Mouse (Mus musculus) megakaryocyte, adult 5-6 weeks (primary cell): ENCODE measurements around the gene Prpf40b. TPM values are rescaled to one million over a fixed set of nuclear protein-coding genes. Genes with fewer than 3 reads are reported as not detected.

Source experiments
- ATAC-seq: 2 replicates; pipeline ENCODE4 v1.8.0; 2016; ENCODE audit warnings: mild to moderate bottlenecking, inconsistent platforms; ENCODE audit not compliant: poor library complexity, severe bottlenecking
- total RNA-seq, 2 experiments: library from RNA; stranded (forward) in 1 of 2; stranded (reverse) in 1 of 2; fragments of 153-499, 151-499 nt in 1 of 2; fragments of 221-1000, 200-1000 nt in 1 of 2; gene quantifications; 2 replicates each; pipeline versions ENCODE4 v1.2.3 to v1.2.4; 2015 to 2017

Gene Prpf40b
- total RNA-seq, 2 experiments from 2014 or later, result 0.27 to 1.1 TPM

GRCm38 (mm10) chr15:99285189-99285535 lies 9.7 kb upstream of the Prpf40b start:
- ATAC-seq, result no peak

GRCm38 (mm10) chr15:99290586-99290985 lies 4.3 kb upstream of the Prpf40b start:
- ATAC-seq, result no peak

GRCm38 (mm10) chr15:99294287-99294686 lies 600 bp upstream of the Prpf40b start:
- peak; percentile 36 for ATAC-seq

- ATAC-seq, result no peak
Observed at GRCm38 (mm10) chr15:99295484-99295981, 646 bp downstream of the Prpf40b start, which contains the start of gene Fam186b. Fam186b (minus strand) TSS chr15:99295888.

- ATAC-seq, result no peak
Observed at GRCm38 (mm10) chr15:99296213-99296612, 1.3 kb downstream of the Prpf40b start.

- no peak for ATAC-seq
Observed at GRCm38 (mm10) chr15:99307476-99307875, 12.6 kb downstream of the Prpf40b start.

- ATAC-seq, result no peak
Observed at GRCm38 (mm10) chr15:99309549-99309948, 14.7 kb downstream of the Prpf40b start.

GRCm38 (mm10) chr15:99310617-99311016 lies 15.7 kb downstream of the Prpf40b start:
- no peak for ATAC-seq

- ATAC-seq, result no peak
Observed at GRCm38 (mm10) chr15:99314891-99315290, 20.0 kb downstream of the Prpf40b start.

- ATAC-seq, result peak; percentile 90
Observed at GRCm38 (mm10) chr15:99316314-99317266, 21.7 kb downstream of the Prpf40b start.

- 0 out of 2 replicates have a peak, but pooled peaks have one; percentile 9 for ATAC-seq
Observed at GRCm38 (mm10) chr15:99317267-99317651, 22.4 kb downstream of the Prpf40b start.

GRCm38 (mm10) chr15:99318071-99318470 lies 23.2 kb downstream of the Prpf40b start:
- no peak for ATAC-seq

GRCm38 (mm10) chr15:99318861-99319410 lies 24.0 kb downstream of the Prpf40b start:
- no peak for ATAC-seq

- ATAC-seq, result no peak
Observed at GRCm38 (mm10) chr15:99319411-99319871, 24.6 kb downstream of the Prpf40b start.

GRCm38 (mm10) chr15:99320168-99320674 lies 25.3 kb downstream of the Prpf40b start:
- ATAC-seq, result no peak

- no peak for ATAC-seq
Observed at GRCm38 (mm10) chr15:99320978-99321377, 26.1 kb downstream of the Prpf40b start.

- ATAC-seq, result no peak
Observed at GRCm38 (mm10) chr15:99324151-99324550, 29.3 kb downstream of the Prpf40b start.

- no peak for ATAC-seq
Observed at GRCm38 (mm10) chr15:99325598-99325997, 30.7 kb downstream of the Prpf40b start.

GRCm38 (mm10) chr15:99326407-99326806 lies 31.5 kb downstream of the Prpf40b start:
- no peak for ATAC-seq

- ATAC-seq, result peak; percentile 72
Observed at GRCm38 (mm10) chr15:99326959-99327358, 32.1 kb downstream of the Prpf40b start.

GRCm38 (mm10) chr15:99328011-99328410 lies 33.1 kb downstream of the Prpf40b start:
- ATAC-seq, result no peak

GRCm38 (mm10) chr15:99330324-99330723 lies 35.4 kb downstream of the Prpf40b start:
- ATAC-seq, result no peak
